Mouse (Mus musculus) T-cell, adult 2 months (primary cell): ENCODE data around the gene Rnase9.
A peak's percentile ranks its signal among the peaks of the same experiment; 100 is the strongest.
"Not testable (repeated sequence)": the region's sequence is repeated elsewhere in the genome, so short reads cannot be mapped to it uniquely, and the experiment has no call there.

Source experiments
- DNase-seq: peaks from one replicate; pipeline ENCODE4 v3.0.0; 2022; ENCODE audit warnings: low spot score

Rnase9 gene

GRCm38 (mm10) chr14:51050063-51050462 lies 8.4 kb upstream of the Rnase9 start, which contains the start of gene Rnase11:
TSS of gene Rnase11 (minus strand) at chr14:51050163.
- DNase-seq, result no peak

GRCm38 (mm10) chr14:51047846-51048245 lies 6.2 kb upstream of the Rnase9 start:
- DNase-seq, result no peak

GRCm38 (mm10) chr14:51036214-51036613 lies 5.5 kb downstream of the Rnase9 start:
- no peak for DNase-seq

- DNase-seq, result no peak
Measured at GRCm38 (mm10) chr14:51035206-51035605, 6.5 kb downstream of the Rnase9 start.

- DNase-seq, result no peak
Measured at GRCm38 (mm10) chr14:51027387-51028155, 14.1 kb downstream of the Rnase9 start.

GRCm38 (mm10) chr14:51026391-51027133 lies 15.1 kb downstream of the Rnase9 start:
- peak; percentile 75 for DNase-seq

- no peak for DNase-seq
Measured at GRCm38 (mm10) chr14:51024820-51025219, 16.8 kb downstream of the Rnase9 start.

- no peak for DNase-seq
Measured at GRCm38 (mm10) chr14:51023457-51023856, 18.2 kb downstream of the Rnase9 start.

GRCm38 (mm10) chr14:51017256-51017655 lies 24.4 kb downstream of the Rnase9 start:
- DNase-seq, result no peak

GRCm38 (mm10) chr14:51015780-51016179 lies 25.9 kb downstream of the Rnase9 start:
- DNase-seq, result no peak

- not testable (repeated sequence) for DNase-seq
Measured at GRCm38 (mm10) chr14:51014724-51015123, 26.9 kb downstream of the Rnase9 start.

GRCm38 (mm10) chr14:51009572-51009971 lies 32.1 kb downstream of the Rnase9 start:
- DNase-seq, result no peak

GRCm38 (mm10) chr14:51008781-51009180 lies 32.9 kb downstream of the Rnase9 start:
- no peak for DNase-seq

GRCm38 (mm10) chr14:51007914-51008713 lies 33.6 kb downstream of the Rnase9 start:
- DNase-seq, result no peak

GRCm38 (mm10) chr14:51007152-51007801 lies 34.4 kb downstream of the Rnase9 start, which contains the start of gene Rnase10:
TSS of gene Rnase10 (plus strand) at chr14:51007751.
- no peak for DNase-seq

- no peak for DNase-seq
Measured at GRCm38 (mm10) chr14:50997999-50998666, 43.5 kb downstream of the Rnase9 start.

- DNase-seq, result no peak
Measured at GRCm38 (mm10) chr14:50997088-50997487, 44.6 kb downstream of the Rnase9 start.

GRCm38 (mm10) chr14:50991037-50991436 lies 50.6 kb downstream of the Rnase9 start:
- DNase-seq, result no peak
